Mouse (Mus musculus) limb, embryonic 14.5 days (tissue): Measurements from ENCODE around the gene Gpr155. TPM values are rescaled to one million over a fixed set of nuclear protein-coding genes. Genes with fewer than 3 reads are reported as not detected.

Experiments
- ATAC-seq: fragments of 200-750 bp; cut with Nextera tagmentation; 2 replicates; pipeline ENCODE4 v1.8.0; 2017; ENCODE audit warnings: low read depth, moderate number of reproducible peaks, moderate TSS enrichment; ENCODE audit not compliant: low FRiP score
- DNase-seq: peaks from one replicate; pipeline ENCODE4 v3.0.0-alpha.2; 2015; ENCODE audit warnings: low spot score
- H3K27ac ChIP-seq: fragments of 300-500 bp; sonication (generic); replicated peaks from 2 replicates; pipeline ENCODE4 v1.5.1; 2014; ENCODE audit warnings: low read depth, mild to moderate bottlenecking, low read length, moderate library complexity, mixed read lengths
- H3K27me3 ChIP-seq: fragments of 300-500 bp; sonication (generic); 2 replicates; pipeline ENCODE4 v1.6.1; 2014; ENCODE audit warnings: low read length, mixed read lengths; ENCODE audit not compliant: control insufficient read depth, insufficient read depth
- H3K36me3 ChIP-seq: fragments of 300-500 bp; sonication (generic); 2 replicates; pipeline ENCODE4 v1.6.1; 2014; ENCODE audit warnings: mild to moderate bottlenecking, low read length, moderate library complexity, mixed read lengths; ENCODE audit not compliant: control insufficient read depth, insufficient read depth
- H3K4me1 ChIP-seq: fragments of 300-500 bp; sonication (generic); 2 replicates; pipeline ENCODE4 v1.6.1; 2014; ENCODE audit warnings: antibody characterized with exemption, low read length, mixed read lengths; ENCODE audit not compliant: control insufficient read depth, insufficient read depth
- H3K4me2 ChIP-seq: fragments of 300-500 bp; sonication (generic); replicated peaks from 2 replicates; pipeline ENCODE4 v1.6.1; 2014; ENCODE audit warnings: low read depth, mild to moderate bottlenecking, low read length, moderate library complexity; ENCODE audit not compliant: severe bottlenecking
- H3K4me3 ChIP-seq: fragments of 300-500 bp; sonication (generic); replicated peaks from 2 replicates; pipeline ENCODE4 v1.5.1; 2014; ENCODE audit warnings: low read length
- H3K9ac ChIP-seq: fragments of 300-500 bp; sonication (generic); 2 replicates; pipeline ENCODE4 v1.6.1; 2014; ENCODE audit warnings: mild to moderate bottlenecking, low read depth, low read length, moderate library complexity; ENCODE audit not compliant: severe bottlenecking
- H3K9me3 ChIP-seq: fragments of 300-500 bp; sonication (generic); 2 replicates; pipeline ENCODE4 v1.6.1; 2016; ENCODE audit warnings: low read length; ENCODE audit not compliant: control insufficient read depth
- POLR2A ChIP-seq: fragments of 200-500 bp; IDR thresholded peaks from 2 replicates; pipeline ENCODE4 v1.8.0; 2012; ENCODE audit warnings: inconsistent platforms, mild to moderate bottlenecking, moderate library complexity, borderline replicate concordance; ENCODE audit not compliant: insufficient read depth, insufficient read length; ENCODE audit errors: extremely low read depth
- WGBS: fragments of 180-500 bp; shearing (Covaris S2); extraction: QIAGEN DNeasy Blood & Tissue Kit; methylation state at CpG from one replicate; pipeline ENCODE4 v1.1.7; 2014; 5-methylcytosine and 5-hydroxymethylcytosine counted together
- polyA plus RNA-seq, 2 experiments: library from polyadenylated mRNA; depleted of rRNA in 1 of 2; stranded (reverse) in 1 of 2; unstranded in 1 of 2; fragments of >200 nt; fragmentation: Nextera tagmentation in 1 of 2; extraction: Ambion mirVana in 1 of 2; gene quantifications; 2 replicates each; pipeline versions ENCODE4 v1.2.1 to v1.2.3; 2012 to 2014

The Gpr155 gene
- polyA plus RNA-seq, 2 experiments, result 3.9 to 6.2 TPM

DNA sequence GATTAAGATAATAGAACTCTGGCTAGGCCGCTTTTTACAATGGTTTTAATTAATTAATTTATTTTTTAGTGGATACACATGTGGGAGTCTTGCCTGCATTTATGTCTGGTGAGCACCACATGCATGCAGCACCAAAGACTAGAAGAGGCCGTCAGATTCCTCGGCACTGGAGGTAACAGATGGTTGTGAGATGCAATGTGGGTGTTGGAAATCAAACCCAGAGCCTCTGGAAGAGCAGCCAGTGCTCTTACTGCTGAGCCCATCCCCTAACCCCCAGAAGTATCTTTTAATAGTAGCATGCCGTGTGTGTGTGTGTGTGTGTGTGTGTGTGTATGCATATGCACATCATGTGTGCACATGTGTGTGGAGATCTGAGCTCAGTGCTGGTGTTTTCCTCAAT is 41.2 kb downstream of the Gpr155 start:
- Histone ChIP-seq H3K36me3 (no peaks in the 10 kb centered on the region), H3K9ac (no peak overlapping the region), H3K27me3 (no peaks in the 10 kb centered on the region), H3K27ac (no peak overlapping the region), H3K4me3 (no peak overlapping the region), H3K4me1 (peaks cover 4% of the 10 kb centered on the region), H3K9me3 (no peaks in the 10 kb centered on the region), H3K4me2 (no peak overlapping the region)
- no peak for DNase-seq
- no peak for TF ChIP-seq POLR2A
- ATAC-seq, result no peak
- 34% methylated on average over 4 of the region's 4 CpGs for WGBS

DNA sequence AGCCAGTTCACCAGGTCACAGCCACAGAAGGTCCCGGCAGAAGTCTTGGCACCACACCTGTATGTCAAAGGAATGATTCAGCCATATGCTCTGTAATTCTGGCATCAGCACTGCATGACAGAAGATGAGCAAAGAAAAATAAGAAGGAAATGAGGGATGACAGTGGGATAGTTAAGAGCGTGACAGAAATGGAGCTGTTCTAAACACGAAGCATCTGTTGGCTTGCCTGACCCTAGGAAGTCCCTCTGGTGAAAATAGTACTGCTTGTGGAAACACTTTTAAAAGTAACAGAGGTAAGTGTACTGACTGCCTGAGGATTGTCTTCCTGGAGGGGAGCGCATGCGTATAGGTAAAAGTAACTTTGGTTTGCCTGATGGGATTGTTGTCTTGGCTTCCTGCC is 42.7 kb downstream of the Gpr155 start:
- Histone ChIP-seq H3K27ac (no peak overlapping the region), H3K27me3 (no peaks in the 10 kb centered on the region), H3K9ac (no peak overlapping the region), H3K4me2 (no peak overlapping the region), H3K9me3 (no peaks in the 10 kb centered on the region), H3K4me3 (no peak overlapping the region), H3K36me3 (no peaks in the 10 kb centered on the region), H3K4me1 (peaks cover 4% of the 10 kb centered on the region)
- DNase-seq (no peak), ATAC-seq (no peak)
- WGBS, result 98% methylated on average over 5 of the region's 5 CpGs
- TF ChIP-seq POLR2A, result no peak

DNA sequence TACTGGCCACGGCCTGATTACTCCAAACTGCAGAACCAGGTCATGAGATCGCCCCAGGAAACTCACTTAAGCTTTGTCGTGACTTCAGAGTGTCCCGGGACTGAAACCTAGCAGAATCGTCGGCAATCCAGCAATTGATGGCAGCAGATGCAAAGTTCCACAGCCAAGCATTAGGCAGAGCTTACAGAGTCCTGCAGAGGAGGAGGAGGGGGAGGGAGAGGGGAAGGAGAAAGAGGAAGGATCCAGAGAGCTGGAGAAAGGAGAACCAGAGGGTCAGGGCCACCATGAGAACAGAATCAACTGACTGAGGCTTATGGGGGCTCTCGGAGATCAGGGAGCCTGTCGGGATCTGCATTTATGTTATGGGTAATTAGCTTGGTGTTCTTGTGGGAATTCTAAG is 48.0 kb downstream of the Gpr155 start:
- ATAC-seq (no peak), DNase-seq (no peak)
- H3K36me3 ChIP-seq, result no peaks in the 10 kb centered on the region
- no peaks in the 10 kb centered on the region for H3K9me3 ChIP-seq
- H3K27ac ChIP-seq, result no peak overlapping the region
- WGBS, result 67% methylated on average over 8 of the region's 8 CpGs
- H3K4me2 ChIP-seq, result no peak overlapping the region
- no peak for TF ChIP-seq POLR2A
- no peaks in the 10 kb centered on the region for H3K27me3 ChIP-seq
- no peak overlapping the region for H3K9ac ChIP-seq
- H3K4me1 ChIP-seq, result no peaks in the 10 kb centered on the region
- H3K4me3 ChIP-seq, result no peak overlapping the region

DNA sequence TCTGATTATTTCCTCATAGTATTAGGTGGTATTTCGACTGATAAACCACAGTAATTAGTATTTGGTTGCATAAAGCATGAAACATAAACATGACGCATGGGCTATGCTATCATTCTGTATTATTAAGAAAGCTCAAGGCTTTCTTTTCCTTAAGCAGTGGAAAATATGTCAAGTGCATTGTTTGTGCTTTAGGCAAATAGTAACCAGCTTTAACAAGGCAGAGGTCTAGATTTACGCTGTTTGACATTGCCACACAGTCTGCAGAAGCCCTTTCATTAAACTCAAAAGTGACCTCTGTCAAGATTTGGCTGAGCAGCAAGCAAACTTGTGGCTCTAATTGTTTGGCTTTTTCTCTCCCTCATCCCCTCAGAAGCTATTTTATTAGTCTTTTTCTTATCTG is 50.4 kb downstream of the Gpr155 start:
- WGBS, result 86% methylated on average over 3 of the region's 3 CpGs
- no peaks in the 10 kb centered on the region for H3K4me1 ChIP-seq
- ATAC-seq, result no peak
- H3K36me3 ChIP-seq, result no peaks in the 10 kb centered on the region
- DNase-seq, result no peak
- no peak overlapping the region for H3K27ac ChIP-seq
- H3K9me3 ChIP-seq, result no peaks in the 10 kb centered on the region
- no peaks in the 10 kb centered on the region for H3K27me3 ChIP-seq
- H3K4me2 ChIP-seq, result no peak overlapping the region
- no peak overlapping the region for H3K4me3 ChIP-seq
- H3K9ac ChIP-seq, result no peak overlapping the region
- TF ChIP-seq POLR2A, result no peak

DNA sequence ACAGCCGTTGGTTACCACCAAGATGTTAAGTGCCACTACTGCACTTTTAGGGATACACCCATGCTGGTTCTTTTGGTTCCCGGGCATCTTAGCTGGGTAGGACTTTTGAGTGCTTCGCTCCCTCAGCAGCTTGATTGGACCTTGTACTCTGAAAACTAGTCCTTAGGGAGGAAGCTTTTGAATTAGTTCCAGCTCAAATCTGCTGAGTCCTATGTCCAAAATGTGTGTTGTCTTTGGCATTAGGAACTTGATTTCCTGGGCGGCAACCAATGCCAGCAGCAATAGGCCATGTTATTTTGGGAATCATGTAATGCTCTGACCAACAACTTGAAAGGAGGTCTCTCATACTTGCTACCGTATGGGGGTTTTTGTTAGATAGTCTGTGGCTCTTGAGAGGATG is 60.5 kb downstream of the Gpr155 start:
- Histone ChIP-seq H3K4me3 (no peak overlapping the region), H3K36me3 (no peaks in the 10 kb centered on the region), H3K9me3 (no peaks in the 10 kb centered on the region), H3K27ac (no peak overlapping the region), H3K4me1 (no peaks in the 10 kb centered on the region), H3K4me2 (no peak overlapping the region), H3K27me3 (no peaks in the 10 kb centered on the region), H3K9ac (no peak overlapping the region)
- DNase-seq, result no peak
- ATAC-seq, result no peak
- 73% methylated on average over 5 of the region's 5 CpGs for WGBS
- TF ChIP-seq POLR2A, result no peak

DNA sequence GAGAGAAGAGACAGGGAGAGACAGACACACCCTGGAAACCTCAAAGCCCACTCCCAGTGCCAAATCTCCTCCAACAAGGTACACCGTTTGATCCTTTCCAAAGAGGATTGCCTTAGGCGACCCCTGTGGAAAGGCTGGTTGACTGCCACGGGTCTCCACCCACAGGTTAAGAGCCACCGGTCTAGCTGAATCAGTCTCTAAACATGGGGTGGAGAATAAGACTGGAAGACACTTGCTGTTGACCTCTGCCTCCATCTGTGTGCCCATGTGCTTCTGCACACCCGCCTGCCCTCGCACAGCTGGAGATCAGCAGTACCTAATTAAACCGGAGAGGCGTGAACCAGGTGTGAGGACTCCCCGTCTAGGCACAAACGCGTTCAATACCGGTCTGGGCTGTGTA is 63.4 kb downstream of the Gpr155 start:
- DNase-seq (no peak), ATAC-seq (no peak)
- Histone ChIP-seq H3K9ac (no peak overlapping the region), H3K36me3 (0 out of 2 replicates have a peak, but pooled peaks cover 7% of the 10 kb centered on the region), H3K4me2 (no peak overlapping the region), H3K27me3 (no peaks in the 10 kb centered on the region), H3K9me3 (no peaks in the 10 kb centered on the region), H3K4me1 (no peaks in the 10 kb centered on the region), H3K27ac (no peak overlapping the region), H3K4me3 (no peak overlapping the region)
- WGBS, result 50% methylated on average over 12 of the region's 12 CpGs
- TF ChIP-seq POLR2A, result no peak
